Comparison of ENCODE assay signal across 8 mouse cellular contexts in the genomic region with DNA sequence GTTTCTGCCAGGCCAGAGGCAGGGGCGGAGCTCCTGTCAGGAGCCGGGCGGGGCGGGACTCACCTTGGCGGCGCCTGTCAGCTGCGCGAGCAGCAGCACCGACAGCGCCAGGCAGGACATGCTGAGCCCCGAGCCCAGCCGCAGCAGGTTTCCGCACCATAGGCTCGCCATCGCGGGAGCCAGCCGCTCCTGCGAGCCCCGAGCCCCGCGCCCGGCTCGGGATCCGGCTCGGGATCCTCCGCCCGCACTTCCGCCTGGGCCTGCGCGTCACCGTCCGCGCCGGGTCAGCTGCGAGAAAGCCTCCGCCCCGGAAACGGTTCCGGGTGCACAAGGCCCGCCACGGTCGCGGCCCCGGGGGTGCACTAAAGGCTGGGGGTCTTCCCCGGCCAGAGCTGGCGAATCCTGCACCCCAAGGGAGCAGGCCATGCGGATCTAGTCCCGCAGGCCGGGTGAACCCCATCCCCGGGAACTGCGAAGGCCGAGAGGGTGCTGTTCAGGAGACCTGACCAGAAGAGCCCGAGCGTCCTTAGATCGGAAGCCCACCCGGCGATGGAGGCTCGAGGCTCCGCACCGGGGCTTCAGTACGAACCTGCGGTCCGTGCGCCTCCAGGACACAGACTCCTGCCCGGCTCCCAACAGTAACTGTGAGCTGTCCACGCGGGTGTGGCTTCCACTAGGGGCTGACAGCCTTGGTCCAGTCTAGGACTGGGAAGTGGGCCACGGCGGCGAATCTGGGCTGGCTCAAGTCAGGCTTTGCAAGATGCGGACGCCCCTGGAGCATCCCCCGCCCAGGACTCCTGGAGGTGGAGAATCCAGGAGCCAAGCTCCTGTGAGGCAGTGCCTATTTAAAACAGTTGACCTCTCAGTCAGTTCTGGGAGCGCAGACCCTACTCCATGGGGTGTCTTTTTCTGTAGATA. TPM values are rescaled to one million over a fixed set of nuclear protein-coding genes. Genes with fewer than 3 reads are reported as not detected.
DNase-seq lines count a peak whose midpoint lies in the region; ATAC-seq lines count a peak whose summit lies in the region.

A gene (minus strand): TSS at position 868 of the 918 bp plus-strand sequence.

- ATAC-seq in inflammation-experienced regulatory T-cells, adult 6 months = peak; percentile 91
- peak; percentile 84 for ATAC-seq in megakaryocyte-erythroid progenitor cell, adult 5-6 weeks (replicated peaks; ENCODE audit: low FRiP score, low TSS enrichment, poor library complexity, severe bottlenecking)

- intact Hi-C loops in gastrocnemius, postnatal 14 days (cut with DNase I; ENCODE audit: low total_unique reads) = no loop called here
- intact Hi-C loops in left cerebral cortex, postnatal 14 days (cut with DNase I) = loop anchor here (10.0 kb wide), 1 partner anchor 143 kb away; no protein-coding TSS in a partner anchor

- DNase-seq in adrenal gland, adult (ENCODE audit: inconsistent age in 2 of 2, low spot score in 1 of 2) = peak; percentile 88 to 96
- DNase-seq in embryo, embryonic 10 days (ENCODE audit: low spot score) = peak; percentile 84
- peak; percentile 84 for DNase-seq in gastrocnemius, postnatal 14 days
- DNase-seq in left cerebral cortex, postnatal 14 days (ENCODE audit: low spot score in 2 of 2) = peak; percentile 76 to 80
- DNase-seq in right cerebral cortex, postnatal 14 days = peak; percentile 84
- peak; percentile 78 for DNase-seq in urinary bladder, postnatal 25 days (ENCODE audit: low spot score)

RNA-seq across cellular contexts. Expression of the gene that starts here (rescaled TPM):
- total RNA-seq in gastrocnemius, postnatal 14 days (2021) = 10 to 100 TPM; 25.2 to 26.2 TPM
- polyA plus RNA-seq in inflammation-experienced regulatory T-cells, adult 6 months (2017; shearing (Covaris generic)) = 100 to 1,000 TPM; 103 to 142 (median 121) TPM
- total RNA-seq in left cerebral cortex, postnatal 14 days (2021) = 10 to 100 TPM; 81.0 to 81.5 TPM
- total RNA-seq in megakaryocyte-erythroid progenitor cell, adult 5-6 weeks (2014; fragmentation: Nextera tagmentation) = 24.3 and 26.4 TPM in 2 replicates
- total RNA-seq in megakaryocyte-erythroid progenitor cell, adult 5-6 weeks (2017) = 16.2 and 24.6 TPM in 2 replicates

Comparison
In these comparisons a context has a peak if more than half of its experiments do, and no peak if none do; other contexts are left out.
1. Peak in every context shown above with its lines: DNase-seq and ATAC-seq.